Mouse (Mus musculus) thymus, adult 2 months (tissue): ENCODE data around the gene 4930519G04Rik.

Experiments used
- CTCF ChIP-seq: fragments of 200-500 bp; IDR thresholded peaks from 2 replicates; pipeline ENCODE4 v1.5.1; 2012; ENCODE audit warnings: mild to moderate bottlenecking, control low read depth, low read length, moderate library complexity, borderline replicate concordance; ENCODE audit not compliant: control insufficient read depth, poor library complexity, insufficient read depth; ENCODE audit errors: extremely low read depth
- POLR2A ChIP-seq: fragments of 200-500 bp; IDR thresholded peaks from 2 replicates; pipeline ENCODE4 v1.6.1; 2012; ENCODE audit warnings: mild to moderate bottlenecking, low read length, control low read depth, moderate library complexity; ENCODE audit not compliant: control insufficient read depth, poor library complexity, insufficient read depth; ENCODE audit errors: extremely low read depth

GRCm38 (mm10) chr5:114898857-114899256, 45.4 kb downstream of the 4930519G04Rik start:
- TF ChIP-seq CTCF: no peak
- no peak for TF ChIP-seq POLR2A
